Mouse (Mus musculus): ENCODE results near the gene Ntn1.

Ntn1 gene

DNA sequence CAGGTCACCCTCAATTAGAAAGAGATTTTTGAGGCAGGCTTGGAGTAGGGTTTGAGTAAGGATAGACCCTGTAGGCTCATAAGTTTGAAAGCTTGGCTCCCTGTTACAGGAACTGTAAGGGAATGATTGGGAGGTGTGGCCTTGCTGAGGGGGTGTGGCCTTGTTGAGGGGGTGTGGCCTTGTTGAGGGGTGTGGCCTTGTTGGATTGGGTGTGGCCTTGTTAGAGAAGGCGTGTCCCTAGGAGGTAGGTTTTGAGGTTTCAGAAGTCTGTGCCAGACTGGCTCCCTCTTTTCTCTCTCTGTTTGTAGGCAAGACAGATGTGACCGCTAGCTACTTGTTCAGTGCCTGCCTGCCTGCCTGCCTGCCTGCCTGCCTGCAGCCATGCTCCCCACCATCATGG, 75.8 kb downstream of the Ntn1 start:
- no peak for DNase-seq

GRCm38 (mm10) chr11:68321417-68321816, 79.2 kb downstream of the Ntn1 start:
- no peak for DNase-seq

DNA sequence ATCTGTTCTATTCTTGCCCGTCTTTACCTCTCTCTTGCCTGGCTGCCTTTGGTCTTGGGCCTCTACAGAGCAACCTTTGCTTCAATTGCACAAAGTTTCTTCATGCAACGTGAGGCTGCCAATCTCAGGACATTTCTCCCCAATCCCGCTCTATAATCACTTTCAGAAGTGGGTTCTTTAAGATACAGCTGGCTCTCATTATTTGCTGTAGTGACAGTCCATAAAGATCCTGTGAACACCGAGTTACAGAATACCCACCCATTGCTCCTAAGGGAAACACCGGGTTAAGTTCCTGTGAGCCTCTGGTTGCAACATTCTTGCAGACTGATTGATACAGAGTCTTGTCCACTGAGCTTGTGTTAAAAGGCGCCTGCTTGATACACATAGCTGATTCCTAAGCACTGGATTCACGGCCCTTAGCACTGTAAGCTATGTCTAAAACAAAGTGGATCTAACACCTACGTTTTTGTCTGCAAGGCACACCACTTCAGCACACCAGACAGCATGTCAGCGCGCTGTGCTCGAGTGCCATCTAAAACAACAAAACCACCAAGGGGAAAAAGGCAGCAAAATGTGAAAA, 85.0 kb downstream of the Ntn1 start:
- DNase-seq: no peak

DNA sequence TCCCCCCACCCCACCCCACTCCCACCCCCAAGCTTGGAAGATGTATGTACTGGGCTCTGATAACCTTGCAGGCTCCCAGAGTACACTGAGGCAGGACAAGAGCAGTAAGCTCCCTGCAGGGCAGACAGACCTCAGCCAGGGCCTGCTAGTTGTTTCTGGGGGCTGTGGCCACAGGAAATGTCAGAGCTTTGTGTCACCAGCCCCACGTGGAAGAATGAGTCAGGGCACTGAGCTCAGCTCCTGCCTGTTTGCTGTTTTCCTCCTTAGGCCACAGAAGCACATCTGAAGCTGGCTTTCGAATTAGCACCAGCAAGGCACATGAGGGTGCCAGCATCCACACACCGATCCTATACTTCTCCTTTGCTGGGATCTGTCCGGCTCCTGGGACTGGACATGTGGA, 86.8 kb downstream of the Ntn1 start:
- no peak for DNase-seq

DNA sequence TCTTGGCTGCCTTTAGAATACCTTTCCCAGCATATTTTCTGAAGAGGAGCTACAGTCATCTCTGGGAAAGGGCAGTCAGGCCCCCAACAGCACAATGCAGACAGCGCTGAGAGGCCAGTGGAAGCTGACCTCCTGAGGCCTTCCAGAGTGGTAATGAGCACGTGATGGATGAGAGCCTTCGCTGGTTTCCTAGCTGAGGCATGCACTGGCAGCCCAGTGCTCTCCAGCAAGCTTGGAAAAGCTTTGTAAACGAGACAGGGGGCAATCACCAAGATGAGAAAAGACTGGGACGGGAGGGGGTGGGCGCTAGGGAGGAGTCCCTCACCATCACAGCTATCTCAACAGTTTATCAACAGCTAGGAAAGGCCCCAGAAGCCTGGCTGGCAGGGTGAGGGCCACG, 87.6 kb downstream of the Ntn1 start:
- no peak for DNase-seq

DNA sequence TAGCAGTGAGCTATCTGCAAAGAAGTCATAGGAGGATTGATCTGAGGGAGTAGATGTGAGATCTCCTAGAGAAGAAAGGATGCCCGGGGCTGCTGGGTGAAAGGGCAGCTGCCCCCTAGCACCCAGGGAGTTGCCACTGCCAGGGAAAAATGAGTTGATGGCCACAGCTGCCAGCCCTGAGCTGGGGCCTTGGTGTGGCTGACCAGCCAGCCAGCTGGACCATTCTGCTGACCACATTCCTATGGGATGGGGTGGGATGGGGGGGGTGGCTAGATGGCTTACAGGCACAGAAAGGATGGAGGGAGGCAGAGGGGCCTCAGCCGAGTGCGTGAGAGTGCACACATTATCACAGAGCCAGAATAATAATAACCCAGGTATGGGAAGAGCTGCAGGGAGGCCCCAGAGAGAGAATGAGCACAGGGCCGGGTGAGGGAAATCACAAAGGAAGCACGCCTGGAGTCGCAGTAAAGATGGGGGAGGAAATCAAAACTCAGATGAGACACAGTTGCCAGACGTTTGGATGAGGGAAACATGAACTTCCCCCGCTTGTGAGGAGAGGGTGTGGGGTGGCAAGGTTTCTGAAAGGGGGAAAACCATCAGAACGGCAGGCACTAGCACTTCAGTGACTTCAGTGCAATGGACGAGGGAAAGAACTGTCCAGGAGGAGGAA, 91.6 kb downstream of the Ntn1 start:
- DNase-seq: no peak

GRCm38 (mm10) chr11:68305997-68306396, 94.6 kb downstream of the Ntn1 start:
- DNase-seq: no peak

GRCm38 (mm10) chr11:68302323-68302722, 98.3 kb downstream of the Ntn1 start:
- DNase-seq: no peak

- DNase-seq: no peak
Observed at GRCm38 (mm10) chr11:68301660-68302059, 99.0 kb downstream of the Ntn1 start.

GRCm38 (mm10) chr11:68295474-68295873, 105.1 kb downstream of the Ntn1 start:
- DNase-seq: no peak

DNA sequence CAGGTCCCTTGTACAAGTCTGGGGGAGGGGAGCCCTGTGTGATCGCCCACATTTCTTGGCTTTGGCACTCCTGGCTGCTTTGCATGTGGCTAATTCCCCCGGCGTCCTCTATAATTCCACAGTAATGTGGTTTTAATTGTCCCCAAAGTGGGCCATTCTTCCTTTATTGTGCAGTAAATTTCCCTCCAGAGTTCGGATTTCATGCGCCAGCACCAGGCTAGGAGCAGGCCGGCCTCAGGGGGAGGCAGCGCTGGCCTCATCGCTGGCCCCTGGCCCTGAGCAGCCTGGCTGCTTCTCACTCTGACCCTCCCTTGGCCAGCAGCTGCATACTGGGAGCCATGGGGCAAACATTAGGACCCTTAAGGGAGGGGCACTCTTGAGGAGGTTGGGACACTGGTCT, 110.0 kb downstream of the Ntn1 start:
- DNase-seq: no peak

DNA sequence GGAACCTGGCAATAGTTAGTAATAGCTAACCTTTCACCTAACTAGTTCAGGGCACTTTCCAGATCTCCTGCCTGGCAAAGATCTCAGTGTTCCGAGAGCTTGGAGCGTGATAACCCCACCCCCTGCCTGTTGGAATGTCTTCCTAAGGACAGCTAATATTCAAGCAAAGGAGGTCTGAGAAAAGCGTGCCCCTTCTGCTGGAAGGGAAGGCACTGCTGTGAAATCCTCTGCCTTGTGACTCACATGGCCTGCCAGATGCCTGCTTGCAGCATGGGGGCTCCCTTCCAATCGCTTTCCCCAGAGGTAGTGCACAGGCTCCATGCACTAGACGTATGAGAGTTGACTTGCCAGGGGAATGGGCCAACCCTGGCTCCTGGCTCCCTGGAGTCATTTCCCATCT, 113.3 kb downstream of the Ntn1 start:
- no peak for DNase-seq

DNA sequence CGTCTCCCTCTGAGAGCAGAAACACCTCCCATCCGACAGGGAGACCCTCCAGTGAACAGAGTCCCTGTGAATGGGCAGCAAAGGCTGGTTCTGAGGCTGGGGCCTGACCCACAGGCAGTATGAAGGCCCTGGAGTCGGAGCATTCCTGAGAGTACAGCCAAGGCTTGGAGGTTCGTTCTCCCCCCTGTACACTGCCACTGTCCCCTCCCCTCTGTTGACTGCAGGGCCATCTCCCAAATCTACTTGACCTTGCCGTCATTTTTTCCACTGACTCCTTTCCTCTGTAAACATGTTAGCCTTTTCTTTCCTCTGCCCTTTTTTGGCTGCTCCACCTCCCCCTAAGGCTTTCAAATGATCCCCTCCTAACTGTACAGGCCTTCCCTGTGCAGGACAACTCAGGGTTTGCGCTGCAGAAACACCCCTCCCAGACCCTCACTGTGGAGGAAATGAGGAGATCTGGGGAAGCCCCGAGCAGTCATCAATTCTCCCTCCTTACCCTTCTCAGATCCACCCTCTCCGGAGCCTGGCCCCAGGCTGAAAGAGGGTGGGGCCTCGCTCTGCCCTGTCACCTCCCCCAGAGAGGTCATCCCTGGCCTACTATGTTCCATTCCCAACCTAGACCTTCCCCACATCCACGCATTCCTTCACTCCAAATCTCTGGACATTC, 114.3 kb downstream of the Ntn1 start:
- DNase-seq: no peak

DNA sequence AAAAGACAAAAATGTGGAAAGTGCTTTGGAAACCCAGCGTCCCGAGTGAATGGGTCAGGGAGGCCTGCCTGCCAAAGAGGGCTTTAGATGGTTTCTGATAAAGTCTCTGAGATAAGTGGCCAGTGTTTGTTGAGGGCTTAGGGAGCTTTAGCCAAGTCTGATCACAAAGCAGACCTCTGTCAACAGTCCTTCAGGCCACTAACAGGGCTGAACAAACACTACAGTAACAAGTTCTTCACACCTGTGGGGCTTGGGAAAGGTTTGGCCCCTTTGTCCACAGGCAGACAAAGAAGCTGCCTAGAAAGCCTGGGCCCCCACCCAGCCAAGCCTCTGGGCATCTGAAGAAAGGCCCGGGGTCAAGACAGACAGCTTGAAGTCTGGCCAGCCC, 114.9 kb downstream of the Ntn1 start:
- DNase-seq: no peak

DNA sequence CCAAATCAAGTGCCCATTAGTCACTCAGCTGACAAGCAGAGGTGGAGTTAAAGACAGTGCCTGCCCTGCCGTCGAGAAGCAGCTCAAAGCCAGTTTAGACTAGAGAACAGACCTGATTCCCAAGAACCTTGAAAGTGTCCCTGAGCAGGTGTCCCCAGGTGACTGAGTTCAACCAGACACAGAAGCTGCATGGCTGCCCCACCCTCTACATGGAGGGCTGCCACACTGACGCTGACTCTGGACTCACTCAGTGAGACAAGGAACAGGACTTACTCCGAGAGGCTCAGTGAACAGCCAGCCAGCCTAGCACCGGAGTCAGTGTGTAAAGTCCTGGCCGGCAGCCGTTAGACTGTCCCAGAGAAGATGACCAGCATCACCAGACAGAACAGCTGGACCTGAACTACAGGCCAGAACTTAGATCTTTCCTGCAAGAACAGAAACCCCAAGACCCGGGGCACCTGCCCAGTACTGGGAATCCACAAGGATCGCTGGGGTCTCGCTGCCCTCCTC, 120.6 kb downstream of the Ntn1 start:
- DNase-seq: no peak

DNA sequence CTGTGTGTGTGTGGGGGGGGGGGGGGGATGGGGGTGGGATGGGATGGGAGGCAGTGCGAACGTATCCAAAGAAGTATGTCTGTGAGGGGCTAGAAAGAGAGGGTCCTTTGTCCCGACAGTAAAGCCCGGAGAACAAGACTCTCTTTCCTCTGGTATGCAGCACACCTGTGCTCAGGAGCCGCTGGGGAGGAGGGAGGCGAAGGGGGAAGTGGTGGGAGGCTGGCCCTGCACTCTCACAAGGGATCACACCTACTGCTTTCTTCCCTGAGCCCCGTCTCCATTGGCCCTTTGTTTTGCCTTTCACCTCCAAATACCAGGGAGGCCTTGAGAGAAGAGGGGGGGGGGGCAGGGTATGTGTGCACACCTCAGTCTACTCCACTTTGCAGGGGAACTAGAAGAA, 123.7 kb downstream of the Ntn1 start:
- no peak for DNase-seq

GRCm38 (mm10) chr11:68274331-68274811, 126.3 kb downstream of the Ntn1 start:
- no peak for DNase-seq

DNA sequence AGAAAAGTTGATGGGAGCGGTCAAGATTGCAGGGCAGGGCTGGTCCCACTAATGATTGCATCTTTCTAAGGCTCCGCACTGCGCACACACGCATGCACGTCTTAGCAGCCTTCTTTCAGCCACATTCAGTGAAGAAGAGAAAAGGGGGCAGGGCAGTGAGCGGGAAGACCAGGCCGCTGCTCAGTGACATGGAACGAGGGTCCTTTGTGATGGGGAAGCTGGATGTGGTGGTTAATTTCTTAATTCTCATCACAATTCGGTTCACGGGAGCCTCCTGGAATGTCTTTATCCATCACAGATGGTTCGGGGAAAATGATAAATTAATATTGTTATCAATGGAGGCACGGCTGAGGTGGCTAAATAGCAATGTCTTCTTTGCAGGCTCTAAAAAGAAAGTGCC, 126.8 kb downstream of the Ntn1 start:
- DNase-seq: no peak

DNA sequence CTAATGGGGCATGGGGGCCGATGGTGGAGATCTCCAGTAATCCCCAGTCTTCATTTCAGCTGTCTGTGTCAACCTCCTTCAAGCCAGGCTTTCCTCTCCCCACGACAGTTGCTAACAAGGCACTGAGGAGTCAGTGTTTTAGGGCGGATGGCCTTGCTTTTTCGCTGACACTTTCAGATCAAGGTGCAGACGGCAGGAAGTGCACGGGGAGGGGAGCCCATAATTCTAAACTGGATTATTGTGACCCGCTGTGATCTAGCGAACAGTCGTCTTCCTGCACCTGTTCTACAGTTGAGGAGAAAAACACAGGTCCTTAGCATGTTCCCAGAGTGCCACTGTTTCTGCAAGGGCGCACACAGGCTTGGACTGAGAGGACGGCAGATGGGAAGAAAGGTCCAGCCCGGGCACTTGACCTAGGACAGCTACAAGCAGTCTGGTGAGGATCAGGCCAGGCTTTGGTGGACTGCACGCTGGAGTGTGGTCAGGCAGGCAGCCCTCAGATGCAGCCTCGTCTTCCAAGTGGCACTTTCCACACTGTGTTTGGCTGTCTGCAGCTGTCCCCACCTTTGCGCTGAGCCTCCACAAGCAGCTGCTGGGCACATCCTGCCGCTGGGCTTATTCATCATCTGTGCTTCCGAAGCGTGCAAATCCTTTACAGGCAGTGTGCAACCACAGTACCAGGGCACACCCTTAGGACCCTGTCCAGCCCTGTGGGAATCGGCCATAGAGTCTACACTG, 129.7 kb downstream of the Ntn1 start:
- no peak for DNase-seq

DNA sequence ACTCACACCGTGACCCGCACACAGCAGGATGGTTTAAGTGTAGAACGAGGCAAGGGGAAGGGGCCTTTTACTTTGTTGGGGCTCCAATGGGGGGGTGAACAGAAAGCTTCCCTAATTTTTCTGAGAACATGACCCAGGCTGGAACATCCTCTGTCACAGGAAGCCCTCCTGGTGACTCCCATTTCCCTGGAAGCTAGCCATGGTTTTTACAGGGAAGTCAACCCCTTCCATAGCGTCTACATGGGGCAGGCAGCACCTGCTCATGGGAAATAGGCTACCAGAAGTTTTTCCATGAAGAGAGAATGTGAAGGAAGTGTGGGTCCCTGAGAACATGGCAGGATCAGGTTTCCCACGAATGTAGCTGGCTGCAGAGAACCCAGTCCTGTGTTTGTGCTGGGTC, 136.3 kb downstream of the Ntn1 start:
- no peak for DNase-seq

DNA sequence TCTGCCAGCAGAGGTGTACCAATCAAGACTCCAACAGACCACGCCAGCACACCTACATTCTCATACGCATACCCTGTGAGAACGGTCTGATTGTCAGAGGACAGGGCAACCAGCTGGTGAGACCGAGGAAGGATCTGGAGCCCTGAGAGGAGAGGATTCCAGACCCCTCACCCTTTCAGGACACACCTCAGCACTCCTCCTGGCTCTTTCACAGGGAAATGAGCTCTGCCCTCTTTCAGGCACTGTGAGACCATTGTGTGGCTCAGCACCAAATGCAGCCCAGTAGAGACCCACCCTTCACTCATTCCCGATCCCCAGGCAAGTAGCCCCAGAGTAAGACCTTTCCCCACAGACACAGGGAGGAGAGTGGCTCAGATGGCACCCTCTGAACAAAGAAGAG, 137.5 kb downstream of the Ntn1 start:
- DNase-seq: no peak

- no peak for DNase-seq
Observed at GRCm38 (mm10) chr11:68261162-68261892, 139.3 kb downstream of the Ntn1 start.

DNA sequence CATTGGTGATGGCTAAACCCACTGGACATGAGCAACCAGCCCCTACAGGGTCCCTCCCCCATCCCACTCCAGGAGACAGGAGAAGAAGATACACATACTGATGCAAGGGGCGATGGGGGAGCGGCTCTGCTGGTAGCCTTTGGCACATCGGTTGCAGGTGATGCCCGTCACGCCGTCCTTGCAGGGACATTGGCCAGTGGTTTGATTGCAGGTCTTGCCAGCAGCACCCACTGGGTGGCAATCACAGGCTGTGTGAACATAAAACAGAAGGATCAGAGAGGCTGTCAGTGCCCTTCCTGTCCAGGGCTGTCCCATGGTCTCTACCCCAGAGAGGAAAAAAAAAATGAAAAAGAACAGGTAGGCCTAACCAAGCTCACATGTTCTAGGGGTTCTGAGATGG, 140.2 kb downstream of the Ntn1 start:
- DNase-seq: no peak
